Mouse (Mus musculus): ENCODE results near the gene Tpgs1. TPM values are rescaled to one million over a fixed set of nuclear protein-coding genes. Genes with fewer than 3 reads are reported as not detected.

The Tpgs1 gene
- total and polyA plus RNA-seq, 3 experiments: 23.5 to 48.0 TPM; not detected in 1

DNA sequence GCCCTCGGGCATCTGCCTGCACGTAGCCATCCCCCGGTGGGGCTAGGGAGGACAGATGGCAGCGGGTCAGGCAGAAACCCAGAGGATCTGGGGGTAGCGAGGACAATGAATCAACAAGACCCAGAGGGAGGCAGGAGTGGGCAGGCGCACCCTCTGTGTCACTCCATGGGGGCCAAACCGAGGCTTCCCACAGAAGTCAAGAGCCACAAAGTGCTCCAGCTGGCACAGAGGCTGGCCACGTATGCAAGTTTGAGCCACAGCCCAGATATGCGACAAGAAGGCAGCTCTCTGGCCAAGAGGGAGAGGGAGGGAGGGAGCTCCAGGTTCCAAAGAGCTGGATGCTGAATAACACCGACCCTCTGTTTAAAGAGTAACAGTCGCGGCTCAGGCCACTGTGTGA, 45.2 kb upstream of the Tpgs1 start:
- Histone ChIP-seq H3K27ac (ENCODE audit: control insufficient read depth, low read depth, low read length) (no peak overlapping the region), H3K9me3 (replicated peaks; ENCODE audit: insufficient read depth, low read length) (no peaks in the 10 kb centered on the region), H3K4me3 (ENCODE audit: control insufficient read depth in 1 of 2, insufficient read depth in 1 of 2, low read depth in 2 of 2, low read length in 2 of 2) (no peak overlapping the region), H3K36me3 (ENCODE audit: control insufficient read depth in 1 of 2, insufficient read depth in 2 of 2, low read length in 2 of 2) (no peaks in the 10 kb centered on the region), H3K79me2 (ENCODE audit: control insufficient read depth, insufficient read depth, low read length, poor library complexity) (no peaks in the 10 kb centered on the region), H3K27me3 (ENCODE audit: control insufficient read depth in 1 of 2, insufficient read depth in 2 of 2, low read length in 2 of 2) (peaks cover 0 to 1% of the 10 kb centered on the region in 2 experiments; a peak in 1 of 4 replicates), H3K9ac (ENCODE audit: control insufficient read depth, low read depth, low read length, poor library complexity, severe bottlenecking) (no peak overlapping the region), H3K4me1 (ENCODE audit: control insufficient read depth in 1 of 2, insufficient read depth in 2 of 2, low read length in 2 of 2) (no peaks in the 10 kb centered on the region)
- TF ChIP-seq TCF12 (IDR thresholded peaks at IDR 0.05; ENCODE audit: low read depth, low read length) (no peak), SMC3 (IDR thresholded peaks at IDR 0.05; ENCODE audit: low read depth, low read length) (no peak), GABPA (IDR thresholded peaks at IDR 0.05; ENCODE audit: low read depth, low read length) (no peak), SIN3A (IDR thresholded peaks at IDR 0.05; ENCODE audit: low read length) (no peak), ZC3H11A (IDR thresholded peaks at IDR 0.05; ENCODE audit: low read depth, low read length) (no peak), CHD1 (IDR thresholded peaks at IDR 0.05; ENCODE audit: low read depth, low read length) (no peak), CTCF (IDR thresholded peaks at IDR 0.05 in 2 of 3, conservative IDR thresholded peaks at IDR 0.05 in 1 of 3; ENCODE audit: control insufficient read depth in 1 of 3, insufficient read depth in 1 of 3, low read depth in 2 of 3, low read length in 3 of 3, poor library complexity in 1 of 3, severe bottlenecking in 1 of 3) (no peak), RAD21 (IDR thresholded peaks at IDR 0.05; ENCODE audit: low read depth, low read length) (no peak), MAZ (IDR thresholded peaks at IDR 0.05; ENCODE audit: low read depth, low read length) (no peak), GATA1 (IDR thresholded peaks at IDR 0.05; ENCODE audit: low read depth, low read length) (no peak), MYC (IDR thresholded peaks at IDR 0.05; ENCODE audit: low read depth, low read length) (no peak), MXI1 (IDR thresholded peaks at IDR 0.05; ENCODE audit: low read depth, low read length) (no peak), ETS1 (IDR thresholded peaks at IDR 0.05; ENCODE audit: low read depth, low read length) (no peak), NELFE (IDR thresholded peaks at IDR 0.05; ENCODE audit: low read depth, low read length) (no peak), RCOR1 (IDR thresholded peaks at IDR 0.05; ENCODE audit: low read depth, low read length) (no peak), TAL1 (IDR thresholded peaks at IDR 0.05; ENCODE audit: low read length) (no peak), ZNF384 (IDR thresholded peaks at IDR 0.05; ENCODE audit: low read depth, low read length) (no peak), ZMIZ1 (IDR thresholded peaks at IDR 0.05; ENCODE audit: low read depth, low read length) (no peak), NRF1 (IDR thresholded peaks at IDR 0.05; ENCODE audit: insufficient read depth, low read depth, low read length, poor library complexity, severe bottlenecking) (no peak)
- DNase-seq (ENCODE audit: low read depth, low spot score): no peak

DNA sequence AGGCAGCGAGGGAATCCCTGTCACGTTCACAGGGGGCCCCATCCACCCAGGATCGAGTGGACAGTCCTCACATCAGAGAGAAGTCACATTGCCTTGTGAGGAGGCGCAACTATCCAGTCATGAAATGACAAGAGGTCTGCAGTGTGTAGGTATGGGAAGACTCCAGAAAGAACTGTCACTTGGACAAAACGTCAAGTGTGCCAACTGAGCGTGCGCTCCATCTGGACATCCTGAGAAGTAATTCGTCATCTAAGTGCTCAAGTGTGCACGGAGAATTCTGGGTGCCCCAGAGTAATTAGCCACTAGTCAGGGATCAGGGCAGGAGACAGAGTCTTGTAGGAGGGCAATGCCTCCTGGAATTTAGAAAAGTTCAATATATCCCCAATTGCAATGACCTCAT, 43.8 kb upstream of the Tpgs1 start:
- Histone ChIP-seq H3K4me1 (ENCODE audit: control insufficient read depth in 1 of 2, insufficient read depth in 2 of 2, low read length in 2 of 2) (no peaks in the 10 kb centered on the region), H3K9ac (ENCODE audit: control insufficient read depth, low read depth, low read length, poor library complexity, severe bottlenecking) (no peak overlapping the region), H3K4me3 (ENCODE audit: control insufficient read depth in 1 of 2, insufficient read depth in 1 of 2, low read depth in 2 of 2, low read length in 2 of 2) (no peak overlapping the region), H3K36me3 (ENCODE audit: control insufficient read depth in 1 of 2, insufficient read depth in 2 of 2, low read length in 2 of 2) (no peaks in the 10 kb centered on the region), H3K27ac (ENCODE audit: control insufficient read depth, low read depth, low read length) (no peak overlapping the region), H3K9me3 (replicated peaks; ENCODE audit: insufficient read depth, low read length) (no peaks in the 10 kb centered on the region), H3K79me2 (ENCODE audit: control insufficient read depth, insufficient read depth, low read length, poor library complexity) (no peaks in the 10 kb centered on the region), H3K27me3 (ENCODE audit: control insufficient read depth in 1 of 2, insufficient read depth in 2 of 2, low read length in 2 of 2) (peaks cover 0 to 1% of the 10 kb centered on the region in 2 experiments; a peak in 1 of 4 replicates)
- TF ChIP-seq BHLHE40 (IDR thresholded peaks at IDR 0.05; ENCODE audit: borderline replicate concordance, low read depth, low read length): no peak
- no peak for DNase-seq (ENCODE audit: low read depth, low spot score)
